Mouse (Mus musculus) heart, adult 9 months (tissue): Measurements from ENCODE around the gene Ccpg1os.

Source experiments
- DNase-seq, 2 experiments: peaks; one replicate each; pipeline ENCODE4 v3.0.0; 2022; ENCODE audit warnings: low spot score in 2 of 2

Gene Ccpg1os

DNA sequence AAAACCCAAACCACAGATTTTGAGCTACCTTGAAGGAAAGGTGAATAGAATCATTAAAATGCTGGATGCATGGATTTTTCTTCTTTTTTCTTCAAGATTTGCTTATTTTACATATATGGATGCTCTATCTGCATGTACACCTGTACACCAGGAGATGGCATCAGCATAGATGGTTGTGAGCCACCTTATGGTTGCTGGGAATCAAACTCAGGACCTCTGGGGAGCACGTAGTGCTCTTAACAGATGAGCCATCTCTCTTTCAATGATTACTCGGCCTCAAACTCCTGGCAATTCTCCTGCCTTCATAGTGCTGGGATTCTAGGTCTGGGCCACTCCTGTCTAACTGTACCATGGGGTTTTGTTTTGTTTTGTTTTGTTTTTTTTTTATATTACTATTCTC is 2.1 kb downstream of the Ccpg1os start:
- DNase-seq, result no peak

DNA sequence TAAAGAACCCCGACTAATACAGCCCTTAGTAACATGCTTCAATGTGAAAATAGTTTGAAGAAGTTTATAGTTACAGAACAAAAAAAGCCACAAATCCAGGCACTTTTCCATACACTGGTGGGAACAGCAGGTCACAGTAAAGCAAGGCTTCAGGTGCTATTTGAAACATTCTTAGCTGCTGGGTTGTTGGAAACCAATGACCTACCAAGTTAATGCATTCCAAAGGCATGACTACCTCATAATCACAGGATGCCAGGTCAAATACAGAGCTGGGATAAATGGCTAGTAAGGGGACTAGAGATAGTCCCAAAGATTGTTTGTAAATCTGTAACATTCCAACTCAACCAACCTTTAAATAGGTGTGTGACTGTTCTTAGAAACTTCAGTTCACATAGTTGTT is 9.9 kb downstream of the Ccpg1os start:
- DNase-seq, result no peak

DNA sequence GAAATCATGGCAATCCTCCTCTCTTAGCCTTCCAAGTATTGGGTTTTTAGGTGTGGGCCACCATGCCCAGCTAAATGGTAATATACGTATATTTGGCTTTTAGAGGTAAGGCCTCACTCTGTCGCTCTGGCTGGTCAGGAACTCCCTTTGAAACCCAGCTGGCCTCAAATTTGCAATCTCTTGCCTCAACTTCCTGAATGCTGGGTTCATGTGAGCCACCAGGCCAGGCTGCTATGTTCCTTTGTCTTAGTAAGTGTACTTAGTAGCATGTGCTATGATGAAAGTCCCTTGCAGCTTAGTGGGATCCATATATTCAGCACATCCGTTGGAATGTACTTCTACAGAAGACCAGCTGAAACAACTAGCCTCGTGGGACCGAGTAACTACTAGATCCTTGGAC is 10.4 kb downstream of the Ccpg1os start:
- DNase-seq, result no peak

DNA sequence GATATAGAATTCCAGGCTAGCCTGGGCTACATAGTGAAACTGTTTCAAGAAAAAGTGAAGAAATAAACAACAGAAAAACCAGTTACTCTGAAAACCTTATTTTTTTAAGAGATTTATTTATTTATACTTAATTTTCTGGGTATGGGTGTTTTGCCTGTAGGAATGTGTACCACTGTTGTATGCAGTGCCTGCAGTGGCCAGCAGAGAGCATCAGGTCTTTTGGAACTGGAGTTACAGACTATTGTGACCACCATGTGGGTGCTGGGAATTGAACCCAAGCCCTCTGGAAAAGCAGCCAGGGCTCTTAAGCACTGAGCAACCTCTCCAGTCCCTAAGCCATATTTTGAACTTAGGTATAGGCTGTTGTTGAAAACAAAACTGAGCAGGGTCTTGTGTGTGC is 12.2 kb downstream of the Ccpg1os start:
- no peak for DNase-seq

DNA sequence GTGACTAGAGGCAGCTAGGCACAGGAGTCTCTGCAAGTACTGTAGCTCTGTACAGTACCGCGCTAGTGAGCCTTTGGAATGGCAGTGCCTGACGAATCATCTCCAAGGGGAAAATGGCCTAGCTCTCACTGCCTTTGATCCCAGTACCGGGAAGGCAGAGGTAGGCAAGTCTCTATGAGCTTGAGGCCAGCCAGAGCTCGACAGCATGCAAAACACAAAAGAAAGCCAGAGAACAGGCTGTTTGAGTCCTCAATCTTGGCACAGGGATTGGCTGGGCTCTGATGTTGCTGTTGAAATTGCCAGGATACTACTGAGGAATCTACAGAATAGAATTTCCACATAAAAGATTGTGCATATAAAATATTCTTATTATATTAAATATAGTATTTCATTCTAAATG is 12.7 kb downstream of the Ccpg1os start:
- no peak for DNase-seq

DNA sequence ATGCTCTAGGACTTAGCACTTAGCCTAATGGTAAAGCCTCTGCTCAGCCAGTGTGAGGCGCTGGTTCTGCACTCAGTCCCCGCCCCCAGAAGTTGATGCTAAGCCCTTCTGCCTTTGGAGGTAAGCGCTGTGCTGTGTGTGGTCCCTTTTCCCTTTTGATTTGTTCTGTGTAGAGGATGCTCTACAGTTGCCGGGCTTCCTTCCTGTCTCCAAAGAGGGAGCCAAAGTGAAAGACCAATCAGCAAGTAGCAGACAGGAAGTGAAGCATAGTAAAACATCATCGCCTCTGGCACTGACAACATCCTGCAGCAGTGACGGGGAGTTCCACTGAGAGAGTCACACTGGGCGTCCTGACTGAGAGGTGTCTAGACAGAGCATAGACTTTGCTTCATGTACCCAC is 15.3 kb downstream of the Ccpg1os start:
- peak; percentile 33 to 59 for DNase-seq

DNA sequence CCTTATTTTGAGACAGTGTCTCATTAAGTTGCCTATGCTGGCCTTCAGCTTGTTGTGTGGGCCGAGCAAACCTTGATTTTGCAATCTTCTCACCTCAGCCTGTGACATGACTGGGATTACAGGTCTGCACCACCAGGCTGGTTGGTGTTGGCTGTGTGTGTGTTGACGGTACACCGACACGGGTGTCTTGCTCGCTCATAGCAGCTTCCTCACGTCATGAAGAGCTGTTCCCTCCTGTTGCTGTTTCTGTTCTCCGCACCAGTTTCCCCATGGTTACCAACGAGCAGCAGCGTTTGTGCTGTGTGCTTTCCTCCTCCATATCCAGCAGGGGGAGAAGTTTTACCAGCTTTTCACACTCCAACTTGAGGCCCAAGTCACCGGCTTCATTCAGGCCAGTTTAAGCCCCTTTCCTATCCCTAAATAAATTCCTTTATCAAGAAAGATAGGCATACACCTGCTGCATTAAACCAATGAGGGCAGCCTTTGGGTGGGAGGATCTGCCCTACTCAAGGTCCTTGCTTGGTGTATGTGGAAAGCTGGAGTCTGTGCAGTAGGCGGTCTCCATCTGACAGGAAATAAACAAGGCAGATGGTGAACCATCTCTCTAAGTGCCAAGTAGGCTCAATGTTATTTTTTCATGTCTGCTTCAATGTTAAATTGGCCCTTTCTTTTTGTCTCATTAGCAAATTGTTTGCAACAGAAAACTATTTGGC is 16.7 kb downstream of the Ccpg1os start:
- DNase-seq, result peak; percentile 28 to 31

DNA sequence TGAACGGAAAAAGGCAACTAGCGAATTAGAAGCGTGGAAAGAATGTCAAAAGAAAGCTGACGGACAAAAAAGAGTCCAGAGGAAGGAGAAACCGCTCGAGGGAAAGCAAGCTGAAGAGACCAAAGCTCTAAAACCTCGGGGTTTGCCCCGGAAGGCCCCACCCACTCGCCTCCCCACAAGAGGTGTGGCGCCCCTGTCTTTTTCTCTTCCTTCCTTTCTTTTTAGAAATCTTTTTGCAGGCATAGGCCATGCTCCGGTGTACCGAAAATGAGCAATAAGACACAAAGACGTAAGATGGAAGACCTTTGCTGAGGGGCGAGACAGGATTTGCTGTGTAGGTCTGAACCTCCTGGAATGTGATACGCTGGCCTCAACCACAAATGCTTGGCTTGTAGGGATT is 23.2 kb downstream of the Ccpg1os start:
- DNase-seq, result no peak

DNA sequence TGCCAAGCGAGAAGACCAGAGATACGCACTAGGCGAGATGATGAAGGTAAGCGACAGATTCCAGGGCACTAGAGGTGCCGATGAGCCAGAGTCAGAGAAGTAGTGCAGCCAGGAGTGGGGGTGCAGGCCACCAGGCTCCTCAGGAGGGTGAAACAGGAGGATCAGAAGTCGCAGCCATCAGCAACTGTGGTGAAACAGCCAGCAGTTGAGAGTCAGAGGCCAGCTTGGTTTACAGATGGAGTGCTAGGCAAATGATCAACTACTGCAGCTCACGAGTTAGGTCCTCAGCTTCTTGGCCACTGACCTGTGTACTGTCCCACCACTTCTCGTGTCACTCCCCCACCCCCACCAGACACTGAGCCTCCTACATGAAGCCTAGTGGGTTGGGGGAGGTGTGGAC is 23.8 kb downstream of the Ccpg1os start:
- DNase-seq, result no peak

DNA sequence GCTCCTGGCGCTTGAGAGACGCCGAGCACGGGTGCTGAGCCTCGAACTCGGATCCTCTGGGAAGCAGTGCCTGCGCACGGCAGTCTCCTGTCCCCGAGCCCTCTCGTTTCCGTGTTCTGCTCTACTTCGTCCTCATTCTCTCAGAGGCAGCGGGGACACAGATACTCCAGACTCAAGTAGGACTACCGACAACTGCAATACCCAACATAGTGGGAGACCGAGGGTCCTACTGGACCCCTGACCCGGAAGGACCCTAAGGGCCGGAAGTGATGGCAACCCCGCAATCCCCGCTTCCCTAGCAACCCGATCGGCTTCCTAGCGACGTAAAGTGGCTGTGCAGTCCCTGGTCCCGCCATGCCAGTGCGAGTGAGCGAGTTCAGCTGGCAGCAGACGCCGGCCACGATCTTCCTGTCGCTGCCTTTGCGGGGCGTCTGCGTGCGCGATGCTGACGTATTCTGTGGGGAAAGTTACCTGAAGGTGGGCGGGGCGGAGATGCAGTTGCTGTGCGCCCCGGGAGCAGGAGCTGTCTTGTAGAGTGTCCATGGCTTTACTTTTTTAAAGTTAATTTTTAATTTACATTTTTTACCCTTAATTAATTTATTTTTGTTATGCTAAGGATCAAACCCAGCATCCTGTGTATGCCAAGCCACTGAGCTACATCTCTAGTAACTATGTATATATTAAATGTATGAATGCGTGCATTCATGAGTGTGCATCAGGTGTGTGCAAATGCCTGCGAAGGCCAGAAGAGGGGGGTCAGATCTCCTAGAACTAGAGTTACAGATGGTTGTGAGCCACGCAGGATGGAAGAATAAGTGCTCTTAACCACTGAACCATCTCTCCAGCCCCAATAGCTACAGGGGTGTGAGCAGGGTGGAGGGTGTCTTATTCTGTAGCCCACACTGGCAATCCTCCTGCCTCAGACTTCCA is 26.4 kb downstream of the Ccpg1os start, which contains the start of the genes Dyx1c1 and Gm44503:
Gene Dyx1c1, plus strand, starts transcription at position 265 of the 930 bp plus-strand sequence.
Gene Gm44503, plus strand, starts transcription at position 332 of the 930 bp plus-strand sequence.
- DNase-seq, result peak; percentile 64 to 70

DNA sequence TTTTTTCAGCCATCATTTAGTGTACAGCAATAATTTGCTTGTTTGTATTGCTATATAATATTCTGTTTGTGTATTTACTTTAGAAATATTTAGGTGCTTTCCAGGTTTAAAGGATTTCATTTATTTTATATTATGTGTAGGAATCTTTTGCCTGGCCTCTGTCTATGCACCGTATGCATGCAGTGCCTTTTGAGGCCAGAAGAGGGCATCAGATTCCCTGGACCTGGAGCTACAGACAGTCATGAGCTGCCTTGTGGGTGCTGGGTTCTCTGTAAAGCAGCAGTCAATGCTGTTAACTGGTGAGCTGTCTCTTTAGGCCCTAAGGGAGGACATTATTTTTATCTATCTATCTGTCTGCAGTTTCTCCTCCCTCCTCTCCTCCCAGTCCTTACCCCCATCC is 29.6 kb downstream of the Ccpg1os start:
- peak in 1 of 2 experiments; percentile 12 for DNase-seq

DNA sequence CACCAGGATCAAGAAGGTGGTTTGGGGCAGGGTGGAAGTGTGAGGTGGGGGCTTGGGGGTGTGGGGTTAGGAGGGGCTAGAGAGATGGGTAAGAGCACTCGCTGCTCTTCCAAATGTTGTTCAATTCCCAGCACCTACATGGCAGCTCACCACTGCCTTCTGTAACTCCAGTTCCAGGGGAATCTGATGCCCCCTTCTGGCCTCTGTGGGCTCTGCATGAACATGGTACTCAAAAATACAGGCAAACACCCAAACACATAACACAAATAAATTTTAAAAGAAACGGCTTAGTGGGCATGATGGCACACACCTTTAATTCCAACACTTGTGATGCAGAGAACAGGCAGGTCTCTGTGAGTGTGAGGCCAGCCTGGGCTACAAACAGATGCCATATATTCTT is 30.4 kb downstream of the Ccpg1os start:
- DNase-seq, result no peak

DNA sequence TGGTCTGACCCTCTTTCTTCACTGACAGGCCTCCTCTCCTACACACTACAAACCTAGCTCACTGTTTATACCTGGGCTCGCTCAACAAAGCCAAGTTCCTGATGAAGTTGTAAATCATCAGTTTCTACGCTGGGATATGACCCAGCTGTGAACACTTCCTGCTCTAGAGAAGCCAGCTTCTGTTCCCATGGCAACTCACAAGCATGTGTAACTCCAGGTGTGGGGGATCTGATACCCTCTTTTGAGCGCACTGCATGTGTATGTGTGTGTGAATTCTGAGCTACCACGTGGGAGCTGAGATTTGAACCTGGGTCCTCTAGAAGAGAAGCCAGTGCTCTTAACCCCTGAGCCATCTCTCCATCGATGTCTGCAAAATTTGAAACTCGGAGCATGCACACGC is 35.6 kb downstream of the Ccpg1os start:
- DNase-seq, result no peak

DNA sequence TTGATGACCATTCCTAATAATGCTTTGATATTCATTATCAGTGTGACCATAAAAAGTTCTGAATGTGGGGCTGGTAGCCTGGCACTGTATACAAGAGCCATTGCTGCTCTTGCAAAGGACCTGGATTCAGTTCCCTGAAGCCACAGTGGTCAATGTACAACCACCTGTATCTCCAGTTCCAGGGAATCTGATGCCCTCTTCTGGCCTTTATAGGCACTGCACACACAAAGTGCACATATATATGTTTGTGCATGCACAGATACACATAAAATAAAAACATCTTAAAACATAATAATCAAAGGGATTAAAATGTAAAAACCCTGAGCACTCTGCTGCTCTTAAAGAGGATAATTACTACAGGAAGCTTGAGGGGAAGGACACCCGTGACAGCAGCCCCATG is 38.2 kb downstream of the Ccpg1os start:
- DNase-seq, result no peak

DNA sequence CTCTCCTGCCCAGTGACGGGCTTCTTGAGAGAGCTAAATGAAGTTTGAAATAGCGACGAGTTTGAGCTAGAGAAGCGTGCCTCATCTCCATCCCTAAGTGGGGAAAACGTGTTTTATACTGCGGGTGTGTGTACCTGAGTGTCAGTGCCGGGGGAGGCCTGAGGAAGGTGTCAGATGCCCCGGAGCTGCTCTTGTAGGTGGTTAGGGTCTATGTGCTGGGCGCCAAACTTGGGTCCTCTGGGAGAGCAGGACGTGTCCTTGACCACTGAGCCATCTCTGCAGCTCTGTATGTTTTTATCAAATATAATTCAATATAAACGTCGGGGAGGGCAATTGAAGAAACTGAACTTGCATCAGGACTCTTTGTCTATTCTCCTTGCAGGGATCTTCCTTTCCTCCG is 40.9 kb downstream of the Ccpg1os start:
- no peak for DNase-seq

DNA sequence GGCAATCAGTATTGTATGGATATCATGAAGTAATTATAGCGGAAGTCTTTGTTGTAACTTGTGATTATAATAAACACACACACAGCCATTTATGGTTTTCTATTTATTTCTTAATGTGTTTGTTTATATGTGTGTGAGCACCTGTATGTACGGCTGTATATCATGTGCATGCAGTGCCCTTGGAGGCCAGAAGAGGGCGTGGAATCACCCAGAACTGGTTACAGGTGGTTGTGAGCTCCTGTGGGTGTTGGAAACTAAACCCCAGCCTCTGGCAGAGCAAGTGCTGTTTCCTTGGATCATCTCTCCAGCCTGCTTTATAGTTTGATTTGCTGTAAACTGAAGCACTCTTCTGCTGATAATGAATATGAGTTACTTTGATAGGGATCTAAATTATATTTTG is 41.8 kb downstream of the Ccpg1os start:
- DNase-seq, result no peak

DNA sequence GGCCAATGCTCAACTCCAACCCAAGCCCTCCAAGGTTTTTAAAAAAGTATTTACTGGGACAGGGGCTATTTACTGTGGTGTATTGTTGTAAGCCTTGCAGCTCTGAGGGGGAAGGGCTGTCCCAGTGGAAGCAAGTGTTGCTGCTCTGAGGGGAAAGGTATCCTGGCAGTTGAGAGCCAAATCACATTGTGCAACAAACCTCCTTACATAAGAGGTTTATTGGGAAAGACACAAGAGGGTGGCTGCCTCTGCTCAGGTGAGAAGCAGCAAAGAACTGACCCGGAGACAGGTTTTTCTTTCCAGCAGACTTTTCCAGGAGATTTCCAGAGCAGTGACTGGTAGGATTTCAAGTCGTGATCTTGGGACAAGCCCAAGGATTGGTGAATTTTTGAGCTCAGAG is 48.9 kb downstream of the Ccpg1os start:
- no peak for DNase-seq

DNA sequence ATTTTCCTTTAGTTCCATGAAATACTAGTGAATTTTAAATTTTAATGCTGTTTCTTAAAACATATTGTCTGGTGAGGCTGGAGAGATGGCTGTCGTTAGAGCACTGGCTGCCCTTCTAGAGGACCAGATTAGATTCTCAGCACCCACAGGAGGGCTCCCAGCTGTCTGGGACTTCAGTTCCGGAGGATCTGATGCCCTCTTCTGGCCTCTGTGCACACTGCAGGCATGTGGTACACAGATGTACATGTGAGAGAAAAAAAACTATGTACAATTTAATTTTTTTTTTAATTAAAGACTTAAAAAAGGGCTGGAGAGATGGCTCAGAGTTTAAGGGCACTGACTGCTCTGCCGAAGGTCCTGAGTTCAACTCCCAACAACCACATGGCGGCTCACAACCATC is 49.9 kb downstream of the Ccpg1os start:
- no peak for DNase-seq

DNA sequence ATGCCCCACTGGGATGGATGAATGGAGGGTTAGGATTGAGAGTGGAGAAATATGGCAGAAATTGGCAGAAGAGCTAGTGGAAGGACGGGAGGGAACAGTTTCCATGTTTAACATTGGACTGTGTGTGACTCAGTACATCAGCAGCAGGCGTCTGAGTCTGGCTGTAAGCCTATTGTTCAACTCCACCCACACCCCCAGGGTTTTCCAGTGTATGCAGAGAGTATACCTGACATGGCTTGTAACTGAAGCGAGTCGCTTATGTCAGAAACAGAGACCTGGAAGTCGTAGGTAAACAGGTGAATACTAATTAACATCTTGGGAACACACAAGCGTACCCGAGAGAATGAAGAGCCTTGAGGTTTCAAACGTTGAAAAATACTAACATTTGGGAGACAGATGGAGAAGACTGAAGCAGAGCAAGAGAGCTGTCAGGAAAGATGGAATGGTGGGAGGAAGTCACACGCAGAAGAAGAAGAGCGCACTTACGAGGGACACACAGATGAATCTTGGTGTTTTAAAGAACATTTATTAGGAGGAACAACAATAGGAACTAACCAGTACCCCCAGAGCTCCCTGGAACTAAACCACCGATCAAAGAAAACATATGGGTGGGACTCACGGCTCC is 53.9 kb downstream of the Ccpg1os start:
- no peak for DNase-seq
